Mouse (Mus musculus): ENCODE measurements at regions not wholly inside any gene's neighbourhood (a gene's known extent, or its start where the extent isn't known, plus 50 kb on each side); places are given as distances from the start of the nearest gene placed in this dataset.

- ATAC-seq: no peak
These were observed 235.5 kb downstream of the 3110018I06Rik start for GRCm38 (mm10) chr12:107723860-107724320.

GRCm38 (mm10) chr12:107724467-107724866, 236.0 kb downstream of the 3110018I06Rik start:
- no peak for ATAC-seq

GRCm38 (mm10) chr12:107728865-107729264, 240.4 kb downstream of the 3110018I06Rik start:
- ATAC-seq: no peak

- ATAC-seq: peak; percentile 48
These were observed 240.9 kb downstream of the 3110018I06Rik start for GRCm38 (mm10) chr12:107729301-107729700.

- peak; percentile 67 for ATAC-seq
These were observed 242.5 kb downstream of the 3110018I06Rik start for GRCm38 (mm10) chr12:107730940-107731339.

GRCm38 (mm10) chr12:107734536-107734935, 246.1 kb downstream of the 3110018I06Rik start:
- ATAC-seq: peak; percentile 77

- ATAC-seq: no peak
These were observed 254.2 kb downstream of the 3110018I06Rik start for GRCm38 (mm10) chr12:107742641-107743040.

- ATAC-seq: no peak
These were observed 256.4 kb downstream of the 3110018I06Rik start for GRCm38 (mm10) chr12:107744822-107745221.

GRCm38 (mm10) chr12:107748481-107749380, 254.7 kb downstream of the Bcl11b start:
- ATAC-seq: peak; percentile 57

- ATAC-seq: no peak
These were observed 253.9 kb downstream of the Bcl11b start for GRCm38 (mm10) chr12:107749381-107750085.

- ATAC-seq: no peak
These were observed 253.0 kb downstream of the Bcl11b start for GRCm38 (mm10) chr12:107750285-107750927.

GRCm38 (mm10) chr12:107752126-107752525, 251.3 kb downstream of the Bcl11b start:
- ATAC-seq: no peak

GRCm38 (mm10) chr12:107752587-107752986, 250.8 kb downstream of the Bcl11b start:
- peak; percentile 49 for ATAC-seq

GRCm38 (mm10) chr12:107753022-107753421, 250.4 kb downstream of the Bcl11b start:
- no peak for ATAC-seq

- ATAC-seq: no peak
These were observed 249.9 kb downstream of the Bcl11b start for GRCm38 (mm10) chr12:107753536-107753935.

GRCm38 (mm10) chr12:107754885-107755284, 248.5 kb downstream of the Bcl11b start:
- no peak for ATAC-seq

GRCm38 (mm10) chr12:107755820-107756517, 247.4 kb downstream of the Bcl11b start:
- no peak for ATAC-seq

- ATAC-seq: no peak
These were observed 246.2 kb downstream of the Bcl11b start for GRCm38 (mm10) chr12:107757184-107757583.

- no peak for ATAC-seq
These were observed 245.2 kb downstream of the Bcl11b start for GRCm38 (mm10) chr12:107757996-107758791.

- no peak for ATAC-seq
These were observed 244.1 kb downstream of the Bcl11b start for GRCm38 (mm10) chr12:107759291-107759690.

- ATAC-seq: no peak
These were observed 243.5 kb downstream of the Bcl11b start for GRCm38 (mm10) chr12:107759911-107760310.

- ATAC-seq: no peak
These were observed 241.3 kb downstream of the Bcl11b start for GRCm38 (mm10) chr12:107762140-107762539.
